Mouse (Mus musculus) 3134 (cell line): Measurements from ENCODE around the gene Zfp112.

Experiments used
- DNase-seq: peaks from one replicate; pipeline ENCODE4 v3.0.0-alpha.2; 2011; ENCODE audit warnings: low spot score; ENCODE audit not compliant: insufficient read length; ENCODE audit errors: extremely low read depth

Gene Zfp112

GRCm38 (mm10) chr7:24175337-24175711 lies 63.2 kb downstream of the Zfp112 start:
- no peak for DNase-seq
